Mouse (Mus musculus): ENCODE measurements around the gene Sez6. TPM values are rescaled to one million over a fixed set of nuclear protein-coding genes. Genes with fewer than 3 reads are reported as not detected.

Gene Sez6
- polyA plus RNA-seq, 1 experiment from 2014 or later = 40.3 TPM

DNA sequence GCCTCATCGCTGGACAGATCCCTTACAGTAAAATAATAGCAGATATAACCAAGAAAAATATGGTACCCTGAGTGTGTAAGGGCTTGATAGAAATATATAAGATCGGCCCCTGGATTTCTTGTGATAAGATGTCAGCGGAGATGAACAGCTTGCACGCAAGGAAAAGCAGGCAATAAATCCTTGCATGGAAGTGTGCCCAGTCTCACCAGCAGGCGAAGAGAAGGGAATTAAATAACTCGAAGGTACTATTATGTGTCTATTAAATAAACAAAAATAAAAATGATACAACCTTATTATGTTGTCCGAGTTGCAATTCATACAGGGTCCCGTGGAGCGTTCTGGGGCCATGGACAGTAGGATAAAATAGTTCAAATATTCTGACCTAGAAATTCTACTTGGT lies 34.6 kb upstream of the Sez6 start:
- WGBS = 66% methylated on average over 9 of the region's 9 CpGs

DNA sequence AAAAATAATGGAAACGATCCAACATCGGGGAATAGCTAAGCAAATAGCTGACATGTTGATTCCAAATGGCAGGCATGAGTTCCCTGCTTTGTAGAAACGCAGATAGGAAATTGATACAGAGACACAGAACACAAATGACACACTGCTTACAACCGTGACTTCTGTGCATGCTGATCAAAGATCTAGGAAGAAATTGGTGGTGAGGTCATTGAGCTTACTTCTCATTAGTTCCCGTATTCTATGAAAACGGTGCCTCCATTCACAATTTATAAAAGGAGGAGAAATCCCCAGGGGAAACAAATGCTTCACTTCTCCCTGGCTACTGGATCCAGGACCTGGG lies 34.1 kb upstream of the Sez6 start:
- Histone ChIP-seq H3K9ac (replicated peaks) (no peak overlapping the region), H3K4me2 (replicated peaks) (peak overlapping the region; percentile 53), H3K27me3 (peaks cover 44% of the 10 kb centered on the region), H3K4me3 (peak overlapping the region; percentile 20; the same call in 1 of the 2 replicates), H3K4me1 (peaks cover 76% of the 10 kb centered on the region), H3K36me3 (no peaks in the 10 kb centered on the region), H3K27ac (replicated peaks) (peak overlapping the region; percentile 89), H3K9me3 (no peaks in the 10 kb centered on the region)
- no peak for ATAC-seq (ENCODE audit: low FRiP score, low read depth)
- WGBS = 15% methylated on average over 6 of the region's 6 CpGs

More for the DNA sequence above, 34.6 kb upstream of the Sez6 start:
- H3K27ac ChIP-seq (replicated peaks) = peak overlapping the region; percentile 89
- no peaks in the 10 kb centered on the region for H3K9me3 ChIP-seq
- H3K36me3 ChIP-seq = no peaks in the 10 kb centered on the region
- ATAC-seq (ENCODE audit: low FRiP score, low read depth) = no peak
- no peak overlapping the region for H3K4me3 ChIP-seq
- peaks cover 73% of the 10 kb centered on the region for H3K4me1 ChIP-seq
- peaks cover 41% of the 10 kb centered on the region for H3K27me3 ChIP-seq
- peak overlapping the region; percentile 53 for H3K4me2 ChIP-seq (replicated peaks)
- H3K9ac ChIP-seq (replicated peaks) = no peak overlapping the region

- Histone ChIP-seq H3K27ac (replicated peaks) (peak overlapping the region; percentile 89), H3K36me3 (no peaks in the 10 kb centered on the region), H3K4me1 (peaks cover 78% of the 10 kb centered on the region), H3K9ac (replicated peaks) (peak overlapping the region; percentile 31; the same call in 1 of the 2 replicates), H3K27me3 (peaks cover 46% of the 10 kb centered on the region), H3K9me3 (no peaks in the 10 kb centered on the region), H3K4me3 (peak overlapping the region; percentile 20), H3K4me2 (replicated peaks) (peak overlapping the region; percentile 53)
- ATAC-seq (ENCODE audit: low FRiP score, low read depth) = peak; percentile 17; the same call in 1 of the 2 replicates
- whole genome bisulfite sequencing = 8% methylated on average over 23 of the region's 23 CpGs
Measured at GRCm38 (mm10) chr11:77896820-77897805, 33.5 kb upstream of the Sez6 start.

- H3K9ac ChIP-seq (replicated peaks) = no peak overlapping the region
- ATAC-seq (ENCODE audit: low FRiP score, low read depth) = no peak
- WGBS = 86% methylated on average over 3 of the region's 3 CpGs
- no peak overlapping the region for H3K4me3 ChIP-seq
- H3K27me3 ChIP-seq = peaks cover 55% of the 10 kb centered on the region
- no peak overlapping the region for H3K27ac ChIP-seq (replicated peaks)
- H3K36me3 ChIP-seq = no peaks in the 10 kb centered on the region
- no peaks in the 10 kb centered on the region for H3K9me3 ChIP-seq
- no peak overlapping the region for H3K4me2 ChIP-seq (replicated peaks)
- H3K4me1 ChIP-seq = peaks cover 60% of the 10 kb centered on the region
Measured at GRCm38 (mm10) chr11:77900187-77900586, 30.4 kb upstream of the Sez6 start.

DNA sequence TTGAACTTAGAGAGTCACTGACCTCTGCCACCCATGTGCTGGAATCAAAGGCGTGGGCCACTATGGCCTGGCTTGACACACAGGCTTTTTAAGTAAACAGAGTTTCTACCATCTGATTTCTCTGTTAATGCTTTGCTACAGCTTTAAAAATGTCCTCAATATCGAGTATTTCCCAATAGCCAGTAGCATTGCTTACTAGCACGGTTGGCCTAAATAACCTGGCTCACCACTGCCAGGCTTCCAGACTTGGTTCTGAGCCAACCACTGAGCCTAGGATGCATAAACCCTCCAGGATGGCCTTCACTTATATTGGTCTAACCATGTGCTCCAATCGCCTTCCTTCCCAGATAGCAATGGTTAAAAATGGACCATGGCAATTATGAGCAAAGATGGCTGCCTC lies 29.9 kb upstream of the Sez6 start:
- 92% methylated on average over 4 of the region's 4 CpGs for WGBS
- no peak overlapping the region for H3K4me2 ChIP-seq (replicated peaks)

GRCm38 (mm10) chr11:77901366-77901765 lies 29.2 kb upstream of the Sez6 start:
- no peak for ATAC-seq (ENCODE audit: low FRiP score, low read depth)
- Histone ChIP-seq H3K27me3 (peaks cover 55% of the 10 kb centered on the region), H3K27ac (replicated peaks) (0 out of 2 replicates have a peak overlapping the region, but pooled peaks have one; percentile 39)

More for the DNA sequence above, 29.9 kb upstream of the Sez6 start:
- no peak overlapping the region for H3K4me3 ChIP-seq
- H3K4me1 ChIP-seq = peaks cover 55% of the 10 kb centered on the region
- no peaks in the 10 kb centered on the region for H3K9me3 ChIP-seq
- peaks cover 55% of the 10 kb centered on the region for H3K27me3 ChIP-seq
- no peak for ATAC-seq (ENCODE audit: low FRiP score, low read depth)
- H3K36me3 ChIP-seq = no peaks in the 10 kb centered on the region
- H3K9ac ChIP-seq (replicated peaks) = no peak overlapping the region
- no peak overlapping the region for H3K27ac ChIP-seq (replicated peaks)

DNA sequence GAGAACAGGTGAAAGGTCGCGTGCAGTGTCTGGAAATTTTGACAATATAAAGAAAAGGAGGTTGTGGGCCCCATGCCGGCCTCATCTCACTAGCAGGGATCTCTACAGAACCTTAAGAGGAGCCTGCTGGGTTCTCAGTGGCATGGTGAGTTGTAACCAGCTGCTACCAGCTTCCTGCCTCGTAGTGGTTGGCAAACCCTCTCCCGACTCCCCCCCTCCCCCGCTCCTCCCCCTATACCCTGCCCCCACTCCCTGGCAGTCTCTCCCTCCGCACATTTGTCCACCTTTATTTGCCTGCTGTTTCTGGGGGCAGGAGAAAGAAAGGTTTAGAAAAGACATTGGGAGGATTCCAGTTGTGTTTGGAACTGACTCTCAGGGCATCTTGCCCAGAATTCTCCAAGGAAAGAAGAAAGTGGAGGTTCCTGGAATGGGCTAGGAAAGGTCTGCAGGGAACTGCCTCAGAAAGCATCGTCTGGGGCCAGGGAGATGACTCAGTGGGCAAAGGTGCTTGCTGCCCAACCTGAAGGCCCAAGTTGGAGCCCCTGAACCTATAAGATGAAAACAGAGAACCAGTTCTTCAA lies 28.7 kb upstream of the Sez6 start:
- H3K4me1 ChIP-seq = peaks cover 53% of the 10 kb centered on the region
- no peaks in the 10 kb centered on the region for H3K9me3 ChIP-seq
- H3K27ac ChIP-seq (replicated peaks) = 0 out of 2 replicates have a peak overlapping the region, but pooled peaks have one; percentile 39
- H3K4me3 ChIP-seq = no peak overlapping the region
- WGBS = 33% methylated on average over 7 of the region's 8 CpGs
- H3K27me3 ChIP-seq = peaks cover 55% of the 10 kb centered on the region
- H3K9ac ChIP-seq (replicated peaks) = no peak overlapping the region
- H3K4me2 ChIP-seq (replicated peaks) = no peak overlapping the region
- ATAC-seq (ENCODE audit: low FRiP score, low read depth) = no peak
- no peaks in the 10 kb centered on the region for H3K36me3 ChIP-seq

More at GRCm38 (mm10) chr11:77901366-77901765, 29.2 kb upstream of the Sez6 start:
- Histone ChIP-seq H3K36me3 (no peaks in the 10 kb centered on the region), H3K4me1 (peaks cover 53% of the 10 kb centered on the region), H3K9ac (replicated peaks) (no peak overlapping the region), H3K4me2 (replicated peaks) (no peak overlapping the region), H3K4me3 (no peak overlapping the region), H3K9me3 (no peaks in the 10 kb centered on the region)
- WGBS = 40% methylated on average over 5 of the region's 5 CpGs

DNA sequence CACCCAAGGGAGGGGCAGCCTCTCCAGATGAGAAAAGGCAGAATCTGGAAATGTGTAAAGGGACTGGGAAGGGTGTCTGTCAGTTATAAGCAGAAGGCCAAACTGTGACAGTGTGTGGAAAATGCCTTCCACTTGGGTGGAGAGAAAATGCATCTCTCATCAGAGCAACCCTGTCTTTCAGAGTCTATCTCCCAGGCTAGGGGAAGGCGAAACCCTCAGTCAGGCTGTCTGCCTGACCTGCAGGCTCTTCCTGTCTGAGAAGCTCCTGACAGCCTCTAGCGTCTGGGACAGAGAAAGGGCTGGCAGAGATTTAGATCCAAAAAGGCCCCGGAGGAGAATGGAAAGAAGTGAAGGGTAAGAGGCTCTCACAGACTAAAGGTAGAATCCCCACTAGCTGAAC lies 26.8 kb upstream of the Sez6 start:
- peaks cover 39% of the 10 kb centered on the region for H3K27me3 ChIP-seq
- no peaks in the 10 kb centered on the region for H3K36me3 ChIP-seq
- peak overlapping the region; percentile 43 for H3K27ac ChIP-seq (replicated peaks)

DNA sequence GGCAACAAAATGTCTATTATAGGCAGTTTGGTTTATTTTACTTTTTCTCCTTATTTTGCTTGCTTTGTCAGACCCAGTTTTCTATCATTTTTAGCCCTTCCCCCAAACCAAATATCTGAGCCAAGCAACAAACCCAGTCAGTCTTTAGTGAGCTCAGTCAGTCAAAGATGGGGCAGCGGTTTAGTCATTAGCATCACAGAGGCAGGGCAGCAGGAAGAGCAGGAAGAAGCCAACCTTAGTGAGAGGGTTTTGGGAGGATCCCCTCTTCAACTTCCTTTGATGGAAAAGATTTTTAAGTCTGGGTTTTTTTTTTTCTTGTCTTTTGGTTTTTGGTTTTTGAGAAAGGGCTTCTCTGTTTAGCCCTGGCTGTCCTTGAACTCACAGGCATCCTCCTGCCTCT lies 25.9 kb upstream of the Sez6 start:
- Histone ChIP-seq H3K36me3 (no peaks in the 10 kb centered on the region), H3K9me3 (no peaks in the 10 kb centered on the region), H3K27ac (replicated peaks) (no peak overlapping the region), H3K4me3 (no peak overlapping the region), H3K4me2 (replicated peaks) (no peak overlapping the region), H3K4me1 (peaks cover 46% of the 10 kb centered on the region), H3K9ac (replicated peaks) (no peak overlapping the region), H3K27me3 (peaks cover 32% of the 10 kb centered on the region)
- WGBS = 24% methylated on average over 1 of the region's 1 CpGs
- no peak for ATAC-seq (ENCODE audit: low FRiP score, low read depth)

More for the DNA sequence above, 26.8 kb upstream of the Sez6 start:
- 31% methylated on average over 3 of the region's 3 CpGs for WGBS
- Histone ChIP-seq H3K4me1 (peaks cover 40% of the 10 kb centered on the region), H3K9me3 (no peaks in the 10 kb centered on the region), H3K4me3 (no peak overlapping the region), H3K9ac (replicated peaks) (no peak overlapping the region), H3K4me2 (replicated peaks) (no peak overlapping the region)
- ATAC-seq (ENCODE audit: low FRiP score, low read depth) = no peak

- H3K4me3 ChIP-seq = no peak overlapping the region
- peak overlapping the region; percentile 30; the same call in 1 of the 2 replicates for H3K4me2 ChIP-seq (replicated peaks)
- H3K4me1 ChIP-seq = peaks cover 46% of the 10 kb centered on the region
- no peaks in the 10 kb centered on the region for H3K9me3 ChIP-seq
- H3K27me3 ChIP-seq = peaks cover 22% of the 10 kb centered on the region
- H3K36me3 ChIP-seq = no peaks in the 10 kb centered on the region
- peak overlapping the region; percentile 73 for H3K27ac ChIP-seq (replicated peaks)
- ATAC-seq (ENCODE audit: low FRiP score, low read depth) = no peak
- WGBS = 18% methylated on average over 19 of the region's 19 CpGs
- H3K9ac ChIP-seq (replicated peaks) = peak overlapping the region; percentile 34; the same call in 1 of the 2 replicates
Measured at GRCm38 (mm10) chr11:77906097-77906687, 24.4 kb upstream of the Sez6 start.

DNA sequence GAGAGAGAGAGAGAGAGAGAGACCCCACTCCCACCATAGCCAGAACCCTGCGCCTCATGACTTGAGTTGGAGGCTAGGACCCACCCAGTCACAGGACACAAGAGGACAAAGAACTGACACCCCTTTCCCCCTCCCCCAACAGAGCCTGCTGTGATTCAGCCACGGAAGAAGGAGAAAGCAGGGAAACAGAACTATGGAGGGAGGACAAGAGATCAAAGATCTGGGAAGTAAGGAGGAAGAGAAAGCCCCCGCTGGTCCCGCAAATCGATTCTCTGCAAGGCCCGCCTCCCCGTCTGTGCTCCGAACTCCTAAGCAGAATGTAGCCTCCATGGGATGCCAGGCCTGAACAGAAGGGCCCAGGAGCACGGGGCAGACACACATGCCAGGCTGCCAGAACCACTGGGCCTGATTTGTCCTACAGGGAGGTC lies 23.8 kb upstream of the Sez6 start:
- Histone ChIP-seq H3K9me3 (no peaks in the 10 kb centered on the region), H3K4me1 (peaks cover 40% of the 10 kb centered on the region), H3K27ac (replicated peaks) (peak overlapping the region; percentile 73), H3K4me3 (no peak overlapping the region), H3K27me3 (peaks cover 16% of the 10 kb centered on the region; the same call in 1 of the 2 replicates), H3K9ac (replicated peaks) (peak overlapping the region; percentile 34; the same call in 1 of the 2 replicates), H3K36me3 (no peaks in the 10 kb centered on the region), H3K4me2 (replicated peaks) (peak overlapping the region; percentile 30)
- ATAC-seq (ENCODE audit: low FRiP score, low read depth) = peak; percentile 58; the same call in 1 of the 2 replicates
- WGBS = 6% methylated on average over 9 of the region's 9 CpGs
